Mouse (Mus musculus) lung, embryonic 14.5 days (tissue): Measurements from ENCODE around the gene Kcnd3. TPM values are rescaled to one million over a fixed set of nuclear protein-coding genes. Genes with fewer than 3 reads are reported as not detected.

Experiments used
- ATAC-seq: fragments of 200-750 bp; cut with Nextera tagmentation; 2 replicates; pipeline ENCODE4 v1.8.0; 2017; ENCODE audit warnings: mild to moderate bottlenecking, moderate TSS enrichment, moderate library complexity; ENCODE audit not compliant: insufficient read depth
- DNase-seq: peaks from one replicate; pipeline ENCODE4 v3.0.0-alpha.2; 2015
- H3K27ac ChIP-seq: fragments of 300-500 bp; sonication (generic); 2 replicates; pipeline ENCODE4 v1.5.1; 2014; ENCODE audit warnings: low read depth, mild to moderate bottlenecking, moderate library complexity
- H3K27me3 ChIP-seq: fragments of 300-500 bp; sonication (generic); 2 replicates; pipeline ENCODE4 v1.6.1; 2014; ENCODE audit warnings: low read length, control low read depth; ENCODE audit not compliant: insufficient read depth
- H3K36me3 ChIP-seq: fragments of 300-500 bp; sonication (generic); 2 replicates; pipeline ENCODE4 v1.6.1; 2014; ENCODE audit warnings: control low read depth; ENCODE audit not compliant: insufficient read depth
- H3K4me1 ChIP-seq: fragments of 300-500 bp; sonication (generic); 2 replicates; pipeline ENCODE4 v1.6.1; 2014; ENCODE audit warnings: antibody characterized with exemption, control low read depth; ENCODE audit not compliant: insufficient read depth
- H3K4me2 ChIP-seq: fragments of 300-500 bp; sonication (generic); 2 replicates; pipeline ENCODE4 v1.6.1; 2014; ENCODE audit warnings: mild to moderate bottlenecking
- H3K4me3 ChIP-seq: fragments of 300-500 bp; sonication (generic); 2 replicates; pipeline ENCODE4 v1.5.1; 2014; ENCODE audit warnings: low read depth, low read length
- H3K9ac ChIP-seq: fragments of 300-500 bp; sonication (generic); 2 replicates; pipeline ENCODE4 v1.6.1; 2014
- H3K9me3 ChIP-seq: fragments of 300-500 bp; sonication (generic); 2 replicates; pipeline ENCODE4 v1.6.1; 2016; ENCODE audit warnings: low read depth, low read length, control low read depth
- CTCF ChIP-seq: IDR thresholded peaks from 2 replicates; pipeline ENCODE4 v1.5.1; 2016; ENCODE audit warnings: antibody characterized with exemption, low read depth
- WGBS: fragments of 180-500 bp; shearing (Covaris S2); extraction: QIAGEN DNeasy Blood & Tissue Kit; methylation state at CpG from one replicate; pipeline ENCODE4 v1.1.7; 2014; 5-methylcytosine and 5-hydroxymethylcytosine counted together
- polyA plus RNA-seq: library from polyadenylated mRNA; unstranded; fragments of >200 nt; fragmentation: Nextera tagmentation; extraction: Ambion mirVana; gene quantifications from 2 replicates; pipeline ENCODE4 v1.2.1, GENCODE M21; 2014

The Kcnd3 gene
- polyA plus RNA-seq, 1 experiment from 2014 or later: 0.50 TPM

- ATAC-seq (peak; percentile 8; the same call in 1 of the 2 replicates), DNase-seq (peak; percentile 65)
- H3K9ac ChIP-seq: no peak overlapping the region
- 19% methylated on average over 7 of the region's 7 CpGs for WGBS
- no peaks in the 10 kb centered on the region for H3K9me3 ChIP-seq
- peaks cover 21% of the 10 kb centered on the region for H3K4me1 ChIP-seq
- no peak overlapping the region for H3K4me3 ChIP-seq
- H3K4me2 ChIP-seq: peak overlapping the region; percentile 31
- no peak for TF ChIP-seq CTCF
- H3K27ac ChIP-seq: peak overlapping the region; percentile 10; the same call in 1 of the 2 replicates
- no peaks in the 10 kb centered on the region for H3K27me3 ChIP-seq
- H3K36me3 ChIP-seq: no peaks in the 10 kb centered on the region
Observed at GRCm38 (mm10) chr3:105707590-105707989, 255.5 kb downstream of the Kcnd3 start.

- TF ChIP-seq CTCF: no peak
- Histone ChIP-seq H3K4me3 (no peak overlapping the region), H3K27ac (0 out of 2 replicates have a peak overlapping the region, but pooled peaks have one; percentile 43), H3K4me2 (no peak overlapping the region), H3K9ac (no peak overlapping the region), H3K9me3 (no peaks in the 10 kb centered on the region), H3K4me1 (peaks cover 24% of the 10 kb centered on the region), H3K36me3 (no peaks in the 10 kb centered on the region), H3K27me3 (no peaks in the 10 kb centered on the region)
- peak; percentile 21 for ATAC-seq
- WGBS: 33% methylated on average over 6 of the region's 6 CpGs
- DNase-seq: peak; percentile 75
Observed at GRCm38 (mm10) chr3:105710246-105710645, 258.1 kb downstream of the Kcnd3 start.

GRCm38 (mm10) chr3:105711741-105712140 lies 259.6 kb downstream of the Kcnd3 start:
- no peak for DNase-seq
- 0 out of 2 replicates have a peak, but pooled peaks cover 4% of the 10 kb centered on the region for H3K36me3 ChIP-seq
- no peak overlapping the region for H3K27ac ChIP-seq
- no peaks in the 10 kb centered on the region for H3K27me3 ChIP-seq
- H3K9ac ChIP-seq: no peak overlapping the region
- ATAC-seq: no peak; the same call in 1 of the 2 replicates
- H3K4me3 ChIP-seq: no peak overlapping the region
- no peak for TF ChIP-seq CTCF
- peaks cover 15% of the 10 kb centered on the region for H3K4me1 ChIP-seq
- no peak overlapping the region for H3K4me2 ChIP-seq
- WGBS: 63% methylated on average over 7 of the region's 7 CpGs
- no peaks in the 10 kb centered on the region for H3K9me3 ChIP-seq

- no peak overlapping the region for H3K9ac ChIP-seq
- H3K36me3 ChIP-seq: 0 out of 2 replicates have a peak, but pooled peaks cover 4% of the 10 kb centered on the region
- H3K27me3 ChIP-seq: no peaks in the 10 kb centered on the region
- ATAC-seq (no peak), DNase-seq (no peak)
- H3K9me3 ChIP-seq: no peaks in the 10 kb centered on the region
- H3K4me1 ChIP-seq: peaks cover 15% of the 10 kb centered on the region
- no peak for TF ChIP-seq CTCF
- no peak overlapping the region for H3K4me3 ChIP-seq
- no peak overlapping the region for H3K27ac ChIP-seq
- no peak overlapping the region for H3K4me2 ChIP-seq
Observed at GRCm38 (mm10) chr3:105712827-105713226, 260.7 kb downstream of the Kcnd3 start.

- Histone ChIP-seq H3K9me3 (no peaks in the 10 kb centered on the region), H3K36me3 (0 out of 2 replicates have a peak, but pooled peaks cover 4% of the 10 kb centered on the region), H3K27me3 (no peaks in the 10 kb centered on the region), H3K27ac (no peak overlapping the region), H3K9ac (no peak overlapping the region), H3K4me1 (peaks cover 15% of the 10 kb centered on the region), H3K4me3 (no peak overlapping the region), H3K4me2 (no peak overlapping the region)
- WGBS: 25% methylated on average over 8 of the region's 8 CpGs
- ATAC-seq (no peak), DNase-seq (no peak)
- no peak for TF ChIP-seq CTCF
Observed at GRCm38 (mm10) chr3:105714091-105714819, 262.1 kb downstream of the Kcnd3 start.

- Histone ChIP-seq H3K36me3 (0 out of 2 replicates have a peak, but pooled peaks cover 4% of the 10 kb centered on the region), H3K4me1 (peaks cover 15% of the 10 kb centered on the region), H3K4me2 (no peak overlapping the region), H3K9ac (no peak overlapping the region), H3K27me3 (no peaks in the 10 kb centered on the region), H3K9me3 (no peaks in the 10 kb centered on the region), H3K27ac (no peak overlapping the region), H3K4me3 (no peak overlapping the region)
- ATAC-seq (no peak), DNase-seq (no peak)
- no peak for TF ChIP-seq CTCF
Observed at GRCm38 (mm10) chr3:105714820-105715167, 262.7 kb downstream of the Kcnd3 start.

- no peak for ATAC-seq
- H3K36me3 ChIP-seq: 0 out of 2 replicates have a peak, but pooled peaks cover 4% of the 10 kb centered on the region
- DNase-seq: no peak
- 50% methylated on average over 18 of the region's 18 CpGs for WGBS
- TF ChIP-seq CTCF: no peak
- H3K27me3 ChIP-seq: no peaks in the 10 kb centered on the region
- no peak overlapping the region for H3K4me3 ChIP-seq
- H3K9ac ChIP-seq: no peak overlapping the region
- H3K4me1 ChIP-seq: peaks cover 5% of the 10 kb centered on the region; the same call in 1 of the 2 replicates
- H3K9me3 ChIP-seq: no peaks in the 10 kb centered on the region
- H3K27ac ChIP-seq: no peak overlapping the region
- H3K4me2 ChIP-seq: no peak overlapping the region
Observed at GRCm38 (mm10) chr3:105716353-105717000, 264.3 kb downstream of the Kcnd3 start.
